Mouse (Mus musculus) embryonic facial prominence, embryonic 14.5 days (tissue): Measurements from ENCODE around the gene Polh. TPM values are rescaled to one million over a fixed set of nuclear protein-coding genes. Genes with fewer than 3 reads are reported as not detected.

ENCODE experiments used
- microRNA counts: library from miRNA; unstranded; fragments of <30 nt; microRNA quantifications from one replicate; lab custom pipeline; 2017
- microRNA-seq: library from miRNA; unstranded; fragments of <30 nt; microRNA quantifications from one replicate; pipeline ENCODE4, GENCODE M21; 2016; ENCODE audit warnings: borderline number of aligned reads
- polyA plus RNA-seq: library from polyadenylated mRNA; unstranded; fragments of >200 nt; fragmentation: Nextera tagmentation; extraction: Ambion mirVana; gene quantifications from 2 replicates; pipeline ENCODE4 v1.2.1, GENCODE M21; 2014

The Polh gene
- polyA plus RNA-seq, 1 experiment from 2014 or later, result 9.4 TPM

MicroRNAs within 50 kb of the gene (microRNA counts, 519-probe panel; counts per million panel counts)
- microRNA mmu-miR-693-3p (lab: Ali Mortazavi, UCI) (19.3 counts per million), microRNA mmu-miR-693-5p (lab: Ali Mortazavi, UCI) (19.3 counts per million)

Small RNA genes within 50 kb of the gene (microRNA-seq; reads per million reads assigned to microRNA genes)
- gene Mir693, result not detected

Other genes starting within 250 kb of the Polh start
- 4.2 and 4.7 TPM in 2 replicates for gene Vegfa, start 170.3 kb downstream of the Polh start, polyA plus RNA-seq
- 112 and 128 TPM in 2 replicates for gene Mrps18a, start 91.7 kb downstream of the Polh start, polyA plus RNA-seq
- gene Rsph9, start 58.4 kb downstream of the Polh start, polyA plus RNA-seq, result 12.6 and 21.8 TPM in 2 replicates
- gene Mad2l1bp, start 49.1 kb downstream of the Polh start, polyA plus RNA-seq, result 28.1 and 30.4 TPM in 2 replicates
- 27.1 and 28.2 TPM in 2 replicates for gene Gtpbp2, start 41.6 kb downstream of the Polh start, polyA plus RNA-seq
- 42.3 and 43.8 TPM in 2 replicates for gene Xpo5, start 137 bp upstream of the Polh start, polyA plus RNA-seq
- gene Polr1c, start 45.4 kb upstream of the Polh start, polyA plus RNA-seq, result 78.1 and 80.2 TPM in 2 replicates
- 135 and 137 TPM in 2 replicates for gene Yipf3, start 45.4 kb upstream of the Polh start, polyA plus RNA-seq
- 2.2 TPM in 2 replicates for gene Lrrc73, start 50.9 kb upstream of the Polh start, polyA plus RNA-seq
- gene Tjap1, start 80.4 kb upstream of the Polh start, polyA plus RNA-seq, result 54.5 and 57.3 TPM in 2 replicates
- 7.5 and 7.6 TPM in 2 replicates for gene Dlk2, start 94.8 kb upstream of the Polh start, polyA plus RNA-seq
- 5.5 and 6.6 TPM in 2 replicates for gene Abcc10, start 125.7 kb upstream of the Polh start, polyA plus RNA-seq
- 16.1 and 16.5 TPM in 2 replicates for gene Zfp318, start 181.1 kb upstream of the Polh start, polyA plus RNA-seq
- 0.99 and 2.0 TPM in 2 replicates for gene Crip3, start 226.3 kb upstream of the Polh start, polyA plus RNA-seq
- gene Slc22a7, start 235.8 kb upstream of the Polh start, polyA plus RNA-seq, result not detected in 2 replicates